Mouse (Mus musculus): ENCODE data around the gene Kap.
"Not testable (repeated sequence)": the region's sequence is repeated elsewhere in the genome, so short reads cannot be mapped to it uniquely, and the experiment has no call there.

The Kap gene

DNA sequence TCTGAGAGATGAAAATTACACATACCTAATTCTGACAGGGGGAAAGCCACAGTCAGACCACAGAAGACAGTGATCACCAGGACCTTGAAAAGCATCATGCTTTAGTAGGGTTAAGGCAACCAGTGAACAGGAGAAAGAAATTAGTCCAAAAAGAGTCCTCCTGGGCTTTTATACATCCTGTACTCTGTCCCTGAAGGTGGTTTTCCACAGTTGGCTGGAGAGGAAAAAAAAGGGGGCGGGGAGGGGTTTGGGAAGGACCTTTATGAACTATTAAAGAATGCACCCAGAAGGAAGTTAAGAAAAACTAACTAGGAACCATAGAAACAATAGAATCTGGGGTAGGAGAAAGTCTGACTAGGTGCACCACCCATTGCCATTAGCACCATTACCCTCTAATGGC, at the start of gene Kap:
Gene Kap, minus strand, starts transcription at position 237 of the 400 bp plus-strand sequence.
- in situ Hi-C loops (cut with MboI): no loop called here

DNA sequence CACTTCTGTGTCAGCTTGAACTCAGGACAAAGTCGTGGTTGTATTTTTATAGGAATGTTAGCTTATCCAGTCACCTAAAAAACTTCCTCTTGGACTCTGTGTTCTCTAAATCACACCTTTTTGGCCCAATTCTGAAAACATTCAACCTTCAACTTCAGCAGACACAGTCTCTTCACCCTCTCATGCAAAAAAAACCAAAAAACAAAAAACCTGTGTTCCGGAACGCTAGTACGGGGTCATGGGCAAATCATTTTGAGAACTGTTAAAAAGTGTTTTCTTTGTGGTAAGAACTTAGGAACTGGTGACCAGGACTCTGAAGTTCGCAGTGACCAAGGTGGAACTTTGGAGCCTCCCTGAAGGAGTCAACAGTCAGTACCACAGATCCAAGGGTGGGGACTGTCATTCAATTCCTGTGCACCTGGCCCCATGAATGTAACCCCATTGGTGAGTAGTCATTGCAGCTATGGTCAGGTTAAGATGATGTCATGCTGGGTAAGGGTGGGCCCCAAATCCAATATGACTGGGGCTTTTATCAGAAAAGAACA, 32.4 kb upstream of the Kap start:
- in situ Hi-C loops (cut with MboI): no loop called here

DNA sequence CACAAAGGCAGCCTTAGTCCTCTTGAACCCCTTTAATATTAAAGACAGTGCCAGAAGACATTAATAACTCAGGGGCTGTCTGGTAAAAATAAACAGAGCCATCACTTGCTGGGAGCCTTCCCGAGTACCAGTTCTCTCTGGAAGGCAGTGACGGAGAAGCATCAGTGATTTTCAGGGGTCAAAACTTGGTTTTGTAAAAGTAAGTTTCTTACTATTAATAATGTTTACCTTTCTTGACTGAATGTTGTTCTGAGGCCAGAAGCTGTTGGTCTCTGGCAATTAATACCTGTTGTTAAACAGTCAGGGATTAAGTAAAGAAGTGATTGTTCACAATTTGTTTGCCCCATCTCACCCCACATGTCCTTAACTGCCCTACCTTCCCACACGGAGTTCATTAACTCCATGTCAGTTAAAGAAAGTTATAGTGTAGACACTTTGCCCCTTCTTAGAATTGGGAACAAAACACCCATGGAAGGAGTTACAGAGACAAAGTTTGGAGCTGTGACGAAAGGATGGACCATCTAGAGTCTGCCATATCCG, 30.0 kb upstream of the Kap start:
- in situ Hi-C loops (cut with MboI): no loop called here

DNA sequence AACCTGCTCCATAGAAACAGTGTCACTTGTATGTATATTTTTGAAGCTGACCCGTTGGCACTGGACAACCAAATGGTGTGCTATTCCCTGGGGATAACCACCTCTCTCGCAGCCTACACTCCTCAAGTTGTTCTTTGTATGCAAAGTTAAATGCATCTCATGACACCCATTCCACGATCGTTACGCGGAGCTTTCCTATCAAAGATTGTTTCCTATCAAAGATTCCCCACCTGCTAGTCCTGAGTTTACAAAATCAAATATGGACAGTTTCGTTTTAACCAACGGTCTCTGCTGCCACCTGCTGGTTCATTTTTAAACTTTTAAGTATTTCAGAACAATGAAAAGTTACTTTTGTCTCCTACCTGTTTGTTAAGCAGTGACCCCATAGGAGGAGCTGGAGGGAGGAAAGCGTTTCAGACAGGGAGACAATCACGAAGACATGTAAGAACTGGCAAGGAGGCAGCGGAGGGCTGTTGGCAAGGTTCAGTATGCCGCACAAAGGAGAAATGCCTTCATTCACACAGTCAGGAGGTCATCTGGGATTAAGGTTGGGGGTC, 22.4 kb upstream of the Kap start:
- in situ Hi-C loops (cut with MboI): no loop called here

DNA sequence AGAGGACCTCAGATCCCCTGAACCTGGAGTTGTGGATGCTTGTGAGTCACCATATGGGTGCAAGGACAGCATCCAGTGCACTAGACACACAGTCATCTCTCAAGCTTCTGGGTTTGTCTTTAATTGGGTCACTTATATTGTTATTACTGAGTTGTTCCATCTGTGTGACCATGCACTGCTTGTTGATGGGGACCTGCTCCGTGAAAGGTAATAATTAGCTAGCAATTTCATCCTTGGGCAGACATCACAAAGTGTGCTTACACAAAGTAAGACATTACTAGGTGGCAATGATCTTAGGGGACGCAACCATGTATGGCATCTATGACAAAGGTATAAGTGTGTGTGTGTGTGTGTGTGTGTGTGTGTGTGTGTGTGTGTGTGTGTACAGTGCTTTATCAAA, 19.1 kb upstream of the Kap start:
- in situ Hi-C loops (cut with MboI): no loop called here

DNA sequence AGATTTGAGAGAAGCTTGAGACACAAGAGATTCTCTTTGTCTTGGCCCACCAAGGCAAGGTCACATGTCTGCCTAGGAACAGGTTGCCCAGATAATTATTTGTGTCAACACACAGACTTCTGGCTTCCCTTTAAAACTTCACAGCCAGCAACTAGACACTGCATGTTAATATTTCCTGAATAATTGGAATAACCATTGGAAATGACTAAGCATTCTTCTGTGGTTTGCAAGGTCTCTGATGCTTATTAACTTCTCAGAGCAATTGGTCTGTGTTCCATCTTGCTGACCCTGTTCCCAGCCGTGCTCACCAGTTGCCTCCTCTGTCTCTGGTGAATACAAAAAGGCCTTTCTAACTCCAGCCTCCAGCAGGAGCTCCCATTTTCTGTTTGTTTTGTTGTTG, 17.6 kb upstream of the Kap start:
- in situ Hi-C loops (cut with MboI): no loop called here

DNA sequence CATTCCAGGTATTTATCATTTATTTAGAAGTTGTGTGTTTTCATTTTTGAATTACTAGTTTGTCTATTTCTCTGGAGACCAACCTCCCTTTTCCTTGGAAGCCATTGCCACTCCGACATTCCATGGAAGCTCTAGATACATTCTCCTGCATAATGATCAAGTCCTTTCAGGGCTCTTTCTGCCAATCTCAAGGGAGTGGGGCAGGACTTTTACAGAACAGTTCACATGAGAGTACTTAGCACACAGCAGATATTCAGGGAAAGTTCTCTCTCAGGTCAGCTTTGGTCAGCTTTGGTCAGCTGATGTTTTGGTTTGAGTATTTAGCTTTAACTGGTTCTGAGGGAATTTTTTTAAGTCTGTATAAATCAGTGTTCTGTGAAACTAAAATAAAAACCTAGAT, 14.8 kb upstream of the Kap start:
- in situ Hi-C loops (cut with MboI): no loop called here

DNA sequence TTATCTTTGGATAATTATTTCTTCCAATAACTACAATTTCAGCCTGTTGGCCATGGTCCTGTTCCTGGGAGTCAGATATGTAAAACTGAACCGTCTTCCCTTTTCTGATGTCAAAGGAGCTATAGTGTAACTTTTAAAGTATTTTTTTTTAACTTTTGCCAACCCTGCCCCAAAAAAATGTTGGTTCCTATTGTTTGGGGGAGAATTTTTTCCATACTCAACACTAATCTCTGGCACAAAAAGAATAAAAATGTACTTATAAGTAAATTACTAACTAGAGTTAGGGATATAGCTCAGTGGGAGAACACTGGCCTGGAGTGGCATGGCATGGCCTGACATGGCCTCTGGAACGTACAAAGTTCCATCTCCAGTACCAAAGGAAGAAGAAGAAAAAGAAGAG, 2.3 kb upstream of the Kap start:
- in situ Hi-C loops (cut with MboI): no loop called here

DNA sequence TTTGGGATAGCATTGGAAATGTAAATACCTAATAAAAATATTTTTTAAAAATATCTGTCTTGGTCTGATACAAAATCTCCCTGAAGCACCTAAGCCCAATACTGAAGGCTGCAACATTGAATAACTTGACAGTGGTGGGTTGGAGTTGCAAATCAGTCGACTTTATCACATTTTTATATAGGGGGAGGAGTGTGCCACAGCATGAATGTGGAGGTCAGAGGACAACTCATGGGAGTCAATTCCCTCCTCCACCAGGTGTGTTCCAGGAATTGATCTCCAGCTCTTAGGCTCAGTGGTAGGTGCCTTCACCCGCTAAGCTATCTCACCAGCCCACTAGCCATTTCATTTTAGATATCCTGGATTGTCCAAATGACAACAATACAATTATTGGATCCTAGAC, 4.2 kb downstream of the Kap start:
- in situ Hi-C loops (cut with MboI): no loop called here

DNA sequence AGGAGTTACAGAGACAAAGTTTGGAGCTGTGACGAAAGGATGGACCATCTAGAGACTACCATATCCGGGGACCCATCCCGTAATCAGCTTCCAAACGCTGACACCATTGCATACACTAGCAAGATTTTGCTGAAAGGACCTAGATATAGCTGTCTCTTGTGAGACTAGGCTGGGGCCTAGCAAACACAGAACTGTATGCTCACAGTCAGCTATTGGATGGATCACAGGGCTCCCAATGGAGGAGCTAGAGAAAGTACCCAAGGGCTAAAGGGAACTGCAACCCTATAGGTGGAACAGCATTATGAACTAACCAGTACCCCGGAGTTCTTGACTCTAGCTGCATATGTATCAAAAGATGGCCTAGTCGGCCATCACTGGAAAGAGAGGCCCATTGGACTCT, 4.7 kb downstream of the Kap start:
- in situ Hi-C loops (cut with MboI): not testable (repeated sequence)

DNA sequence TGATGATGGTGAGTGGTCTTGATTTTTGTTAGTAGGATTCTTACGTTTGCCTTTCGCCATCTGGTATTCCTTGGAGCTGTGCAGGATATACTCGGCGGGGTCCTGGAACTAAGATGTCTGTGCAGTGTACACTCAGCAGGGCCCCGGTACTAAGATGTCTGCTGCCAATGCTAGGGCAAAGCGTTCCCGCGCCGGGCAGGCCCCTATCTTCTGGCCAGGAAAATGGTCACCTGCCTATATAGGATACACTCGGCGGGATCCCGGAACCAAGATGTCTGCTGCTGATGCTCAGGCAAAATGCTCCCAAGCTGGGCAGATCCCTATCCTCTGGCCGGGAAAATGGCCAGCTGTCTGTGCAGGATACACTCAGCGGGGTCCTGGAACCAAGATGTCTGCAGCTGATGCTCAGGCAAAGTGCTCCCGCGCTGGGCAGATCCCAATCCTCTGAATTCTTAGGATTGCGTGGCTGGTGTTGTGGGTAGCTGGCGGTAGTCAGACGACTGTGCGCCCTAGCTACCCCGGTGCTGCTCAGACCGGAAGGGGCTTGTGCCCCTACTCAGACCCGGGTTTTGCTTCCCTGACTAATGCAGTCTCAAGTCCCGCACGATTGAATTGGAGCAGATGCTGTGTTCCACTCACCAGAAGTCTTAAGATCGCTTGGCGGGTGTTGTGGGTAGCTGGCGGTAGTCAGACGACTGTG, 15.1 kb downstream of the Kap start:
- in situ Hi-C loops (cut with MboI): not testable (repeated sequence)

DNA sequence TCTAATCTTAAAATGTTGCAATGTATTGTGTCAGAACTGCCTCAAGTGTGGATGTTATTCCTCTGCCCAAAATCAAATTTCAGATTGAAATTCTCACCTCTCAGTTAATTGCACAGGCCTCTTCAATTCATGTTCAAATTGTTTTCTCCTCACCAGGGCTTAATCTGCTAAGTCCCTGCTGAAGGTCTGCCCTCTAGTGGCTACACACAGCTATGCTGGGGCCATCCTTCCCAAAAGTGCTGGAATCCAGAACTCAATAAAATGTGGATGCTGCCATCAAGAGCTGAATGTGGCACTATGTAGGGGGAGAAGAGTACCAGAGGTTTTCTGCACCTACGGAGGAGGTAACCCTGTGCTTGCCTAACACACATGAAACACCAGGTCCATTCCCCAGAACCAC, 41.2 kb downstream of the Kap start:
- in situ Hi-C loops (cut with MboI): no loop called here

All from mature B cell (primary cell).